Mouse (Mus musculus) adrenal gland, postnatal 14 days (tissue): ENCODE data around the gene Ecel1. TPM values are rescaled to one million over a fixed set of nuclear protein-coding genes. Genes with fewer than 3 reads are reported as not detected.
A peak's percentile ranks its signal among the peaks of the same experiment; 100 is the strongest.

ENCODE experiments used
- DNase-seq: peaks from one replicate; pipeline ENCODE4 v3.0.0; 2021; ENCODE audit warnings: mixed read lengths
- total RNA-seq: library from RNA; stranded (reverse); gene quantifications from 2 replicates; pipeline ENCODE4 v1.2.3, GENCODE M21; 2021

The Ecel1 gene
- total RNA-seq, 1 experiment from 2014 or later: 0.70 TPM

DNA sequence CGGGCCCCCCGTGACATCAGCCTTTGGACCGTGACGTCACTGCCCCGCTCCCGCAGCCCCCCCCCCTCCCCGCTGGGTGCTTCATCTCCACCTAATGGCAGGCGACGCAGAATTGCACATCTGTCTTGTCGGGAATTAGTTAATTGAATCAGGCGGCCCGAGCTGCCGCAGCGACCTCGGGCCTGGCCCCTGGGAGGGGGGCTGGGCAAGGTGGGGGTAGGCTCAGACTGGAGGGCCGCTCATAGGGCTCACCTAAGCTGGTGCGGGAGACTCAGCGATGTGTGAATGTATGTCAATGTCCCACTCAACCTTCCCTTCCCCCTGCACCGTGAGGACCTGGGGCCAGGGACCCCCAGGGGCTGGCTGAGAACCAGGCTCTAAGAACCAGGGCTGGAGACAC is 14.1 kb upstream of the Ecel1 start:
- DNase-seq: no peak

DNA sequence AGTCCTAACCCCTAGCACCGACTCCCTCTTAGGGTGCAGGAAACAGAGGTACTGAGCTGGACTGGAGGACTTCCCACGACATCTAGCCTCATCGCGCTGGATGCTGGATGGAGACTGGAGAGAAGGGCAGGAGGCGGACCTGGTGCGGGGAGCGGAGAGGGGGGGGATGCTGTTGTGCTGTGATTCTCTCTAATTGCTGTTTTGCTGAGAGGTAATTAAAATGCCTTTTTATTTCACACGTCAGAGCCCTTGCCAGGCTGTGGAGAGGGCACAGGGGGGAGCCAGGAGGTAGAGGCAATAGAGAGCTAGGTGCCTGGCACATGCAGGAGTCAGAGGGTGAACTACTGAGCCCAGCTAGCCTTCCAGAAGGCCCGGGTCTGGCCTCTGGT is 8.5 kb upstream of the Ecel1 start:
- DNase-seq: no peak

DNA sequence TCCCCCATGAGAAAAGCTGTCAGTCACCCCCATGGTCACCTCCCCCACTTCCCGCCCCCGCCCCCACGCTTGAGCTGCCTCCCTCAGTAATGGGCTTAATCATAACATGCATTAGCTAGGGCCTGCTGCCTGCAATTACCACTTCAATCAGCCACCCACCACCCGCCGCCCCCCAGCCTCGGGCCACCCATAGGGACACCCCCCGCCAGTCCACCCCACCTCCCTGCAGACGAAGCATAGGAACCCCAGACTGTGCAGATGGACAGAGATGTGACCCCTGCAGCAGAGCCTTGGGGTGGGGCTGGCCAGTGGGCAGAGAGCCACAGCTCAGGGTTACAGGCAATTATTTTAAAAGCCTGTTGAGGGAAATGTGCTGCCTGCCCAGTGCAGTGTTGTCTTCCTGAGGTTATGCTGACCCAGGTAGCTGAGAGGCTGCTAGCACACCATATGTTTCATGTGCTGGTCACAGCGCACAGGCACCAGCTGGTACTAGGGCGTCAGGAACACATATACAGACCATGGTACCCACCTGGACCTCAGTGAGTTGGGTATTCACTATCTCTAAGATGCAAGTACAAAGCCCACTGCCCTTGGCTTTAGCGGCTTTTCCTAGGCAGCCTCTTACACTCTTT is 8.0 kb upstream of the Ecel1 start:
- DNase-seq: no peak

DNA sequence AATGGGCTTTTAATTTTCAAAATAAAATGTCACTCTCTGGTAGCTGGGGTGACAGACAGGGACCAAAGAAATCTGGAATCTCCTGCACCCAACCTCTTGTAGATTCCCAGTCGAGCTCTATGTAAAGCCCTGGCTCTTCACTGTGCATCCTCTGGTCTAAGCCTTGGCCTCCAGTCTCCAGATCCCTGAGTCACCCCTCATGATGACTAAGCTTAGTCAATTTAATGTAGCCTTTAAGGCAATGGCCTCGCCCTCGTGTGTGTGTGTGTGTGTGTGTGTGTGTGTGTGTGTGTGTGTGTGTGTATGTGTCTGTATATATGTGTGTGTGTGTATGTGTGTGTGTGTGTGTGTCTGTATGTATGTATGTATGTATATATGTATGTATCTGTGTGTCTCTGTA is 3.1 kb upstream of the Ecel1 start:
- DNase-seq: peak; percentile 49

DNA sequence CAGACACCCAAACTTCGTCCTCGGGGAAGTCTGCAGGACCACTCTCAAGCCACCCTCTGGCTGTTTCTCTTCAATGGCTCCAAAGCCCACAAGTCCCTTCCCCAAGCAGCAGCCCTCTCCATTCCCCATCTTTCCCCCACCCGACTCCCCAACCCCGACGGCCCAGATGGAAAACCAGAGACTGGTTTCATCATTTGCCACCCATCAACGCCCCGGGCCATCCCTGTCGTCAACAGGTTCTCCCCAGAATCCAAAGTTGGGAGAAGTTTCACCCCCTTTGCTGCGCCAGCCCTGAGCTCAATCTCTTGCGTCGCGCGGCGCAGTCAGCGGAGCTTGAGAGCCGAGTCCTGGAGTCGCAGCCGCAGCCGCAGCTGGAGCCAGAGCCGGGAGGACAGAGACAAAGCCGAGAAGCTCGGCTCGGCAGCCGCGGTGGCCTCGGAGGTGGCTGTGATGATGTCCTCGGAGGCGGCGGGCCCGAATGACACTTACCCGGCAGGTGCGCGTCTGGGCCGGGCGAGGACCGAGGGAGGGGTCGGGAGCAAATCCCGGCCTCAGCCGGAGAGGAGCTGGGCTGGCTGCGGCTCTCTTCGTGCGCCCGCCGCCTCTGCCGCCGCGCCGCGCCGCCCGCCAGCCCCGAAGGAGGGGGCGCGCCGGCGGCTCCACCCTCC is 656 bp downstream of the Ecel1 start:
- DNase-seq: peak; percentile 38

DNA sequence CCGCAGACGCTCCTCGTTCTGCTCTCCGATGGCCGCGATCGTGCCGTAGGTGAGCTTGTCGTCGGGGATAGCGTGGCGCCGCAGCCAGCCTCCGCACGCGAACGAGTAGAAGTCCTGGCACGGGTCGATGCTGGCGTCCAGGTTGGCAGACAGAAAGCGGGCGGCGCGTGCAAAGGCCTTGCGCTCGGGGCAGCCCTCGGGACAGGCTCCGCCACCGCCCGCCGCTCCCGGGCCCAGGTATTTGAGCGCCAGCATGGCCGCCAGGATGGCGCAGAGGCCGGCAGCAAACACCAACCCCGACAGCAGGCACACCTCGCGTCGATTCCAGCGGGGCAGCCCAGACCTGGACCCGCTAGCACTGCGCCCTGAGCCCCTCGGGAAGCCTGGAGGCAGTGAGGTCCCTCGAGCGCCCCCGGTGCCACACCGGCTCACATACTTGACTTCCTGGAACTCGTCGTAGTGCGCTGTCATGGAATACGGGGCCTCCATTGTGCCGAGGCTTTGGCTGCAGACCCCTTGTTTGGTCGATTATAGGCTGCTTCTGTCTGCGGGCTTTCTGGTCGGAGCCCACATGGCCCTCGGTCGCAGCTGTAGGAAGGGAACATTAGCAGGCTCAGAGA is 1.7 kb downstream of the Ecel1 start:
- no peak for DNase-seq

DNA sequence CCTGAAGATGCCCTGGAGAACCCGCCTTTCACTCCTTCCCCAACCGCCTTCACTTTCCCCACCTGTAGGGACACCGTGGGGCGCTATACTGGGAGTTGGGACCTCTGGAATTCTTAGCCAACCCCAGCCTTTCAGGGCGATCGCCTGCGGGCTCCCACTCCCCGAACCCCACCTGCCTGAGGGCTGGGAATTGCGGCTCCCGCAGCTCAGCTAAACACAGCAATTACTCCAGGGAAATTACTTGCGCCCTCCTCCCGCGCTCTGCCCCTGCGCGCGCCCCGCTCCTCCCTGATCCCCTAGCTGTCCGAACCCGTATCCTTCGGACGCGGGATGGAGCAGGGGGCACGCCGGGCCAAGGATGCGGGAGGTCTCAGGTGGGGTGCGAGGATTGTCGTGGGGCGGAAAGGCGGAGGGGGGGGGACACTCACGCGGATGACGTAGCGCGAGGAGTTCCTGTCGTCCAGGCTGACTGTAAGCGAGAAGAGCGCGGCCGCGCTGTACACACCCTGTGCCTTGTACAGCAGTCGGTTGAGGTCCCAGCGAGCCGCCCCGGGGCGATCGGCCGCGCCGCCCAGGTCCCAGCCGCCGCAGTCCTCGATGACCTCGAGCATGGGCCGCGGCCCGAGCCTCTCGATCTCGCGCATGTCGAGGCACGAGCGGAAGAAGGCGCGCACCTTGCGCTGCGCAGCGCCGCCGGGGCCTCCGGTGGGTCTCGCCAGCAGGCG is 2.4 kb downstream of the Ecel1 start:
- DNase-seq: no peak

DNA sequence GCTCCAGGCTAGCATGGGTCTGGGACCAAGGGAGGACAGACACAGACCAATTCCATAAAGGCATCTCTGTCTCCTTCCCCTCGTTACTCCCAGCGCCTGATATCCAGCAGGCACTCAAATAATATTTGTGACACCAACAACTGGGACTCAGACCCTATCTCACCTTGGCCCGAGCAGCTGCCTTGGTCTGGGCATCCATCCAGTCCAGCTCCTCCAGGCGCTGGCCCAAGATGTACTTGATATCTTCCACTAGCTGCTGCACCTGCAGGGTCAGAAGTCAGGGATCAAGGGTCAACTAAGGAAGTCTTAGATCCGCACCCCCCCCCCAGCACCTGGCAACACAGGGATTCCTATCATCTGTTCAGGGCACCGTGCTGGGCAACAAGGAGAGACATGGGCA is 5.0 kb downstream of the Ecel1 start:
- no peak for DNase-seq

DNA sequence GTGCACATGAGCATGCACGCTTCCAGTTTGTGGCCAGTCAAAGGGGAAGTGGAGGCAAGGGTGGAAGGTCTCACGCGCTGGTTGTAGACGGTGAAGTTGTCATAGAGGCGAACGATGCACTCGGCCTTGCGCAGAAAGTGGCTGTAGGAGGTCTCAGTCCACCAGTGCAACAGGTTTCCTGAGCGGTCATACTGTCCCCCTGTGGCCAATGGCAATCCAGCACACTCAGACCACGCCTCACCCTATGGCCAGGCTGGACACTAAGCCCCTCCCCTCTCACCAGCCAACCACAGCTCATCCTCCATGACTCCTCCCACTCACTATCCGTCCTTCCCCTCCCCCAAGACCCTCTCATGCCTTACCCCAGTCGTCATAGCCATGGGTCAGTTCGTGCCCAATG is 6.9 kb downstream of the Ecel1 start:
- DNase-seq: no peak

DNA sequence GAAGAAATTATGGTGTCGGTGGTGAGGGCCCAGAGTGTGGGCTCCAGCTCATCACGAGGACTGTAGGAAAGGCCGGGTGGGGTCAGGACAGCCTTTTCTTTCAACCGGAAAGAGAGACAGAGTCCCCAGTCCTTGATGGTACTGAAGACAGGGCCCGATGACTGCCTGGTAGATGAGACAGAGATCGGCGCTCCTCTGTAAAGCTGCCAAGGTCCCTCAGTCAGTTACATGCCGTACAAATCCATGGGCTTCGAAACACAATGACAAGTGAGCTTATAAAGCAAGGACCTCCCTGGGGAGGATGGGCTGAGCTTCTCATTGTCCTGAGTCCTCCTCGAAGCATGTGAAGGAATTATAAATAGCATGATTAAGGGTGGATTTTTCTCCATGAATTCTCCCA is 13.2 kb downstream of the Ecel1 start:
- DNase-seq: peak; percentile 58

DNA sequence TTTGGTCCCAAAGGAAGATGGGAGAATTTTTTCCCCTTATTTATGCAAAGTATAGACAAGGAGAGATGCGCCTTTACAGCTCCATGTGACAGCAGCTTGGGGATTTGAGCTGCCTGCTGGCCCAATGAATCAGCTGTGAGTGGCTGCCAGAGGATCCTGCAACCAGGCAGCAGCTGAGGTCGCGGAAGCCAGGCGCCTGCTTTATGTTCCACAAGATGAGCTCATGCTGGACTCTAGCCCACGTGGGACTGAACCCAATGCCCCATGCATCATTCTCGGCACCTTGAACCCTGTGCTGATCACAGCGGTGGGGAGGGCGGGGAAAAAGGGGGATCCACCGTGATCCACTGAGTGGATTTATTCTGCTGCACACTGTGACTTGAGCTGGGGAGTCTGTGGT is 13.9 kb downstream of the Ecel1 start:
- peak; percentile 89 for DNase-seq

DNA sequence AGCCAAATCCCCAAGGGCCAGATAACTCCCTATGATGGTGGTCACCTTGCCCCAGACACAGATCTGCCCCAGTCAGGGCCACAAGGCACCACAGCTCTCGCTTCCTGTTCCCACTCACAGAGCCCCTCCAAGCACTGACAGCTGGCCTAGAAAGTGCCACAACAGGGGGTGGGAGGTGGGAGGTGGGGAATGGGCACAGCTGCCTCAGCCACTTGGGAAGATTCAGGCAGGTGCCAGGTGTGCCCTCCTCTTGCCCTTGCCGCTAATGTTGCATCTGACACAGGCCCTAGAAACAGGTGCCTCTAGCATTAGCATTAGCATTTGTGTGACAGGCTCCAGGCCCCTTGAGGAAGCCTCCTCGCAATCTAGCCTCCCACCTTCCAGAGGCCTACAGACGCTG is 14.8 kb downstream of the Ecel1 start:
- DNase-seq: no peak

DNA sequence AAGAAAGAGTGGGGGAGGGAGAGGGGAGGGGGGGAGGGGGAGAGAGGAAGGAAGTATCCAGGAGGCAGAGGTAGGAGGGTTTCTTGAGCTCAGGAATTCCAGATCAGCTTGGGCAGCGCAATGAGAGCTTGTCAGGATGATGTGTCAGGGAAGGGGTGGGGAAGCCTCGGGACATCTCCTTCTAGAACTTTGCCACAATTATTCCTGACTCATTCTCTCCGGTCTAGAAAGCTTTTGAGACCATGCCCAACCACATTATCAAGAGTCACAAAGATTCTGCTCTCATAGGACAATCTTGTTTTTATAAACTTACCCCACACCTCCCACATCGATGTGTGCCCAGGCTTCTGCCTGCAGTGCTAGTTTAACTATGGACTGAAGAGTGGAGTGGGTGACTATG is 24.5 kb downstream of the Ecel1 start:
- no peak for DNase-seq

DNA sequence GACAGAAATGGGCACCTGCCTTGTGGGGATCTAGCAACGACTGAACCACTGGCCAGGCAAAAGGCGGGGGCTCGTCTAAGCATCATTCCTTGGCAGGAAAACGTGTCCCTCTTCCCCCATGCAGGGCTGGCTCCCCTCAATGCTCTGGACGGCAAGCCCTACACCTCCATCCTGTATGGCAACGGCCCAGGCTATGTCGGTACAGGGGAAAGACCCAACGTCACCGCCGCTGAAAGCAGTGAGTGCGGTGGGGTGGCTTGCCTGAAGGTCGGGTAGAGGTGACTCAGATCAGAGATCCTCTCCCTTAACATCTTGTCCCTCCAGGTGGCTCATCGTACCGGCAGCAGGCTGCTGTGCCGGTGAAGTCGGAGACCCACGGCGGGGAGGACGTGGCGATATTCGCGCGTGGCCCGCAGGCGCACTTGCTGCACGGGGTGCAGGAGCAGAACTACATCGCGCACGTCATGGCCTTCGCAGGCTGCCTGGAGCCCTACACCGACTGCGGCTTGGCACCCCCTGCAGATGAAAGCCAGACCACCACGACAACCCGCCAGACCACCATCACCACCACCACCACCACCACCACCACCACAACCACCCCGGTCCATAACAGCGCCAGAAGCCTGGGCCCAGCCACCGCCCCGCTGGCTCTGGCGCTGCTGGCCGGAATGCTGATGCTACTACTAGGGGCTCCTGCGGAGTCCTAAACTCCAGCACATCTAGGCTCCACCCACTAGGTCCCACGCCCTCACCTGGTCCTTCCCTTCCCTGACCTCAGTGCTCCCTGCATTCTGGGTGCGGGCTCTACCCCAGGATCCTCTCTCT is 28.9 kb downstream of the Ecel1 start:
- DNase-seq: peak; percentile 27

DNA sequence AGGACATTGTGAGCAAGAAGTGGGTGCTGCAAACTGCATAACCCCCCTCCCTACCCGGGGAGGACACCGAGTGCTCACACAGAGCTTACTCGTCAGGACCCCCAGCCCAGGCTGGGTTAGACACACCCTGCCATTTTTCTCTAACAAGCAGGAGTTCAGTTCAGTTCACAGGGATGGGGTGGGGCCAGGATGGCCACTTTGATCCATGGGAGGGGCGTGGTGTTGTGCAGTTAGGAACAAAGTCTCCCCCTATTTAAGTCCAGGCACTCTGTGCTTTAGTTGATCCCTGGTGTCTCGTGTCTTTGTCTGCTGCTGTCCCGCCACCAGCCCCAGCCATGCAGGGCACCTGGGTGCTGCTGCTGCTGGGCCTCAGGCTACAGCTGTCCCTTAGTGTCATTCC is 31.6 kb downstream of the Ecel1 start, which contains the start of gene Akp3:
Gene Akp3 (plus strand): TSS at position 301 of the 400 bp plus-strand sequence.
- no peak for DNase-seq

DNA sequence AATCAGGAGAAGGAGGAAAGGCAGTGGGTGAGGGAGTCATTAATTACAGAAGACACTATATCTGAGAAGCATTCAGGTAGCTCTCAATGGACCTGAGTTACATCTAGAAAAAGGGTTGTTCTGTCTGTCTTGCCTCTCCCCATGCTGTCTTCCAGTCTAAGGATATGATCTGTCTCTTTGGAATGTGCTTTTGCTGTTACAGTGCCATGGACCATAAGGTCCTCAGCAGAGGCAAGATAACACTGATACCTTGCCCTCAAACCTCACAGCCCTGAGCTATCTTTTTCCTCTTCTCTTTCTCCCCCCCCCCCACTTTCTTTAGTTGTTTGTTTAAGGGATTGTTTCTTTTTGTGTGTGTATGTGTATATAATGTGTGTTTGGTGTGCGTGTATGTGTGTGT is 41.5 kb downstream of the Ecel1 start:
- DNase-seq: no peak

DNA sequence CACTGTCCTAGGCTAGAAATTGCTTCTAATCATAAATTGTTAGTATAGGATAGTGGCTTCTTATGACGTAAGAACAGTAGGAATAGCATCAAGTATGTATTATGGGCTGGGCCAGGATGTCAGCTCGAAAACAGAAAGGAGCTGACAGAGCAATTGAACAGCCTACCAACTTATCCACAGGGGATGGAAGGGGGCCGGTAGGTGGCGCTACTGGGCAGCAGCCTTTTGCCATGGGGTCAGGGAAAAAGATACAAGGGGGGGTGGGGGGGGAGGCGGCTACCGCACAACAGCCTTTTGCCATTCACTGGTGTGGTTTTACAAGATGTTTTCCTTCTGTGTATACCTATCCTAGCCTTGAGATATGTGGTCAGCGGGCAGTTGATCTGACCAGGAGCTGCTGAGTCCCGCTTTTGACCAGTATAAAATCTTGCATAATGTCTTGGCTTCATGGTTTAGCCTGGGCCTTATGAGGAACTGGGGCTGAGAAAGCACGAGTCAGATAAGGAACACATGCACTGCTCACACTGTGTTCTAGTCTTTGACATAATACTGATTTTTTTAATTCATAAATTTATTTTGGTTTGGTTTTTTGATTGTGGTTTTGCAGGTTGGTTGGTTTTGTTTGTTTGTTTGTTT is 44.5 kb downstream of the Ecel1 start:
- DNase-seq: peak; percentile 83

DNA sequence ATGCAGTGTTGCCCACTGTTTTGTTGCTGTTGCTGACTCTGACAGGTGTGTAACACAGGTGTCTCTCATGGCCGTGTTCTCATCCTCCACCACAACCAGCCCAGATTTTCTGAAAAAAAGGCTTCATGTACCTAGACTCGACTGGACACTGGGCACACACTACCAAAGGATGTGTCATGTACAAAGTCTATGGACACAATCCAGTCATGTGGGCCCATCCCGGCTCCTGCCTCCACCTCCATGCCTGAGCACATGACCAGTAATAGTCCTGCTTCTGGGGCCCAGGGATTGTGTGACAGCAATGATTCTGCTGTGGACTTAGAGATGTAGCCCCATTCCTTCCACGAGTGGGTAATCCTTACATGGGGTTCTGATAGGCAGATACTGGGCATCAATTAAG is 47.8 kb downstream of the Ecel1 start:
- no peak for DNase-seq

DNA sequence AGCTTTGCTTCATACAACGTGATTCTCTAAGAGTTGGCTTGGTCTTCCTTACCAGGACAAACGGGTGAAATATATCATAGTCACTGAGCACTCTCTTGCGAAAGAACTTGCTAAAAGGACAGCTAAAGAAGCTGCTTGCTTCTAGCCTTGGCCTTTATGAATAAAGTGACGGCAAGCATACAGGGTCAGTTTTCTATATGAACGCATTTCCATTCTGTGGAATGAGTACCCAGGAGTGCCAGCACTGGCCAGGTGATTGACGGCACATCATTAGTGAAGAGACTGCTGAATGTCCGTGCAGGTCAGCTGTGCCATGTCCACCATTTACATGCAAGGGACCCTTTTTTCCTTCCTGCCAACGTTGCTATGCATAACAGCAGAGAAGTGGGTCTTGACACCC is 49.8 kb downstream of the Ecel1 start:
- peak; percentile 23 for DNase-seq

DNA sequence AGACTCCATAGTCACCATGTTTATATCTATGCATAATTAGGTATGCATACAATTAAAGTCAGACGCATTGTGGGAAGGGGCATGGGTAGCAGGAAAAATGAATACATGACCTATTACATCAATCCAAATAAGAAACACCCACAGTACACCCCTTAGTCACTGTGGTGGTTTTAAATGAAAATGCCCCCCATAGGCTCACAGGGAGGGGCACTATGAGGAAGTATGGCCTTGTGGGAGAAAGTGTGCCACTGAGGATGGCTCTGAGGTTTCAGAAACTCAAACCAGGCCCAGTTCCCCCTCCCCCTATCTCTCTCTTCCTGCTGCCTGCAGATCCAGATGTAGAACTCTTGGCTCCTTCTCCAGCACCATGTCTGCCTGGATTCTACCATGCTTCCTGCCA is 52.4 kb downstream of the Ecel1 start:
- DNase-seq: no peak

DNA sequence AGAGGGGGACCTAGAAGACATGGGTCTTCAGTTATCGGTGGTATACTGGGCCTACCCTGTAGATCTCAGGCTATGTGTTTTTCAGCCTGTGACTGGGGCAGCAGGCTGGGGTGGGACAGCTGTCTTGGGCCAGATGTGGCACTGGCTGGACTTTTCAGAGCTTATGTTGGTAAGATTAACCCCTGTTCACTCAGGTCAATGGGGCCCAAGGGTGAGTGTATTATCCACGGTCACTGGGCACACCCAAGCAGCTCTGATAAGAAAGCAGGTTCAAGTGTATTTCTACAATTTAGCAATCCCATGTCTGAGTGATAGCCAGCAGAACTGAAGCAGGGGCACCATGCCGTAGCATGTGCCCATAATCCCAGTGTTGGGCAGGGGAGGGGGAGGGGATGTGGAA is 54.2 kb downstream of the Ecel1 start:
- peak; percentile 2 for DNase-seq

DNA sequence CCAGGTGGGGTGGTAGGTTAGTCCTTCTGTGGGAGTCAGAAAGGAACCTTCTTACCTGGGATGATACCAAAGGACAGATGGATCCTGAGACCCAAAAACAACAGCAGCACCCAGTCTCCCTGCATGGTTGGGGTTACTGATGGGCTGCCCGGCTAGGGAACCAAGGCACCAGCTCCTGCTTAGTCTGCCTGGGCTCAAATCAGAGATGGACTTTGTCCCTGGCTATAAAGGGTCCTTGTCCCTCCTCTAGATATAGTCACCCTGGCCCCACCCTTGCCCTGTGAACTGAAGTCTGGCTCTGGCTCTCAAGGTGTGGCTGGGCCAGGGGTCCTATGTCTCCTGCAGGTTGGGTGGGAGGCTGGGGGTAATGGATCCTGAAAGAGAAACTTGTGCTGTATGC is 54.9 kb downstream of the Ecel1 start, which contains the start of gene Alpi:
Gene Alpi (minus strand): TSS at position 196 of the 400 bp plus-strand sequence.
- DNase-seq: no peak
